Mouse (Mus musculus): ENCODE data around the gene Camkmt.

GRCm38 (mm10) chr17:85193294-85193693 lies 102.9 kb downstream of the Camkmt start:
- no peak for TF ChIP-seq POLR2A (IDR thresholded peaks at IDR 0.05; ENCODE audit: low read depth, low read length)
- TF ChIP-seq CTCF (IDR thresholded peaks at IDR 0.05; ENCODE audit: borderline replicate concordance, insufficient read depth, low read length), result no peak

Measured in embryonic fibroblast, embryonic 13.5 days (primary cell).